24 mouse cellular contexts compared by ENCODE assay signal in genomic region chr9:75545514-75545913, GRCm38 (mm10). TPM values are rescaled to one million over a fixed set of nuclear protein-coding genes. Genes with fewer than 3 reads are reported as not detected.
DNase-seq lines count a peak whose midpoint lies in the region; ATAC-seq and TF ChIP-seq lines count a peak whose summit lies in the region.
"Had no signal": no experiment of that assay in that cellular context is flagged by ENCODE, and none has a peak within 500 bp of the region (broad histone marks: within the 10 kb centered on the region; RNA-seq: fewer than 3 reads in every experiment).

No protein-coding gene starts in this region.

- no peak overlapping the region for H3K4me2 ChIP-seq in liver, postnatal 0 days (ENCODE audit: low read depth, low read length)
- H3K4me2 ChIP-seq in liver, embryonic 13.5 days = no peak overlapping the region
- no peak overlapping the region for H3K4me2 ChIP-seq in stomach, postnatal 0 days (replicated peaks; ENCODE audit: low read depth)
- H3K4me2 ChIP-seq in hindbrain, embryonic 13.5 days = no peak overlapping the region
- H3K4me2 ChIP-seq: embryonic facial prominence, embryonic 15.5 days; midbrain, embryonic 13.5 days; neural tube, embryonic 13.5 days had no signal

- no peak for DNase-seq in gastrocnemius, adult 2 months
- no peak for DNase-seq in gastrocnemius, postnatal 4 days (ENCODE audit: low spot score in 2 of 2)
- DNase-seq in liver = peak; percentile 18
- DNase-seq in liver, postnatal 0 days = no peak
- no peak for DNase-seq in liver, embryonic 13.5 days
- peak; percentile 56 for DNase-seq in stomach, postnatal 0 days (ENCODE audit: low spot score)
- DNase-seq in left cerebral cortex, adult 9 months (ENCODE audit: low spot score in 2 of 2) = no peak
- DNase-seq: adrenal gland, postnatal 14 days; cerebellum, adult 11 months; cerebellum, postnatal 14 days; forebrain, postnatal 0 days; kidney, postnatal 36 days; left cerebral cortex, postnatal 4 days; lung, adult 18-20 months; right cerebral cortex, adult 18-20 months; thymus, postnatal 36 days had no signal

- TF ChIP-seq EP300 in liver, postnatal 0 days (IDR thresholded peaks at IDR 0.05; ENCODE audit: low read depth) = no peak
- no peak for TF ChIP-seq EP300 in stomach, postnatal 0 days (optimal IDR thresholded peaks at IDR 0.05)

- peaks cover 27% of the 10 kb centered on the region for H3K4me1 ChIP-seq in liver, postnatal 0 days (ENCODE audit: insufficient read depth)
- H3K4me1 ChIP-seq in liver, embryonic 13.5 days (replicated peaks) = peaks cover 58% of the 10 kb centered on the region
- H3K4me1 ChIP-seq in stomach, postnatal 0 days (replicated peaks; ENCODE audit: control insufficient read depth, insufficient read depth) = peaks cover 7% of the 10 kb centered on the region
- H3K4me1 ChIP-seq in hindbrain, embryonic 13.5 days (replicated peaks) = peaks cover 5% of the 10 kb centered on the region

- intact Hi-C loops in gastrocnemius, adult 2 months (cut with DNase I) = no loop called here

- no peak for TF ChIP-seq CTCF in gastrocnemius, adult 2 months (IDR thresholded peaks at IDR 0.05)
- no peak for TF ChIP-seq CTCF in liver, postnatal 0 days (IDR thresholded peaks at IDR 0.05; ENCODE audit: low read depth)
- TF ChIP-seq CTCF in stomach, postnatal 0 days (IDR thresholded peaks at IDR 0.05; ENCODE audit: low read depth) = no peak

- 77% methylated on average over 8 of the region's 8 CpGs for WGBS in liver, postnatal 0 days (ENCODE audit: insufficient replicate concordance)
- 44% methylated on average over 8 of the region's 8 CpGs for WGBS in liver, embryonic 13.5 days (ENCODE audit: insufficient replicate concordance)
- 73% methylated on average over 8 of the region's 8 CpGs for WGBS in stomach, postnatal 0 days
- 91% methylated on average over 8 of the region's 8 CpGs for WGBS in hindbrain, embryonic 13.5 days

- no peaks in the 10 kb centered on the region for H3K27me3 ChIP-seq in liver, postnatal 0 days (ENCODE audit: insufficient read depth, low read length)
- no peaks in the 10 kb centered on the region for H3K27me3 ChIP-seq in liver, embryonic 13.5 days
- no peaks in the 10 kb centered on the region for H3K27me3 ChIP-seq in stomach, postnatal 0 days (ENCODE audit: control insufficient read depth, insufficient read depth, low read length)
- H3K27me3 ChIP-seq in hindbrain, embryonic 13.5 days = no peaks in the 10 kb centered on the region
- H3K27me3 ChIP-seq: embryonic facial prominence, embryonic 15.5 days; midbrain, embryonic 13.5 days; neural tube, embryonic 13.5 days; Patski had no signal

- H3K4me3 ChIP-seq in gastrocnemius, adult 2 months = no peak overlapping the region
- no peak overlapping the region for H3K4me3 ChIP-seq in liver, postnatal 0 days (ENCODE audit: low read depth, low read length)
- H3K4me3 ChIP-seq in liver, embryonic 13.5 days (replicated peaks) = no peak overlapping the region
- no peak overlapping the region for H3K4me3 ChIP-seq in stomach, postnatal 0 days (ENCODE audit: low read depth, low read length)
- no peak overlapping the region for H3K4me3 ChIP-seq in hindbrain, embryonic 13.5 days
- H3K4me3 ChIP-seq: embryonic facial prominence, embryonic 15.5 days; hindbrain, embryonic 10.5 days; midbrain, embryonic 13.5 days; neural tube, embryonic 13.5 days had no signal

- ATAC-seq in liver, postnatal 0 days = no peak
- ATAC-seq in liver, embryonic 13.5 days (ENCODE audit: low read depth) = peak; percentile 74
- ATAC-seq in stomach, postnatal 0 days (ENCODE audit: low FRiP score, low TSS enrichment) = peak; percentile 73
- ATAC-seq in hindbrain, embryonic 13.5 days (ENCODE audit: low FRiP score) = no peak
- ATAC-seq: activated CD4-positive, CD25-positive, alpha-beta regulatory T cell, adult 4 months; CD4-positive, CD25-positive, alpha-beta regulatory T cell, adult 4 months; forebrain, postnatal 0 days; midbrain, embryonic 13.5 days; Patski had no signal

- 0 out of 2 replicates have a peak, but pooled peaks cover under 1% of the 10 kb centered on the region for H3K9me3 ChIP-seq in liver, postnatal 0 days (ENCODE audit: low read length)
- H3K9me3 ChIP-seq in liver, embryonic 13.5 days (replicated peaks) = no peaks in the 10 kb centered on the region
- H3K9me3 ChIP-seq in stomach, postnatal 0 days (ENCODE audit: control insufficient read depth, low read length) = no peaks in the 10 kb centered on the region
- no peaks in the 10 kb centered on the region for H3K9me3 ChIP-seq in hindbrain, embryonic 13.5 days
- H3K9me3 ChIP-seq: embryonic facial prominence, embryonic 15.5 days; neural tube, embryonic 13.5 days had no signal

- H3K27ac ChIP-seq in gastrocnemius, adult 2 months = peak overlapping the region; percentile 86
- no peak overlapping the region for H3K27ac ChIP-seq in liver, postnatal 0 days (ENCODE audit: low read depth)
- H3K27ac ChIP-seq in liver, embryonic 13.5 days = no peak overlapping the region; the same call in 1 of the 2 replicates
- H3K27ac ChIP-seq in stomach, postnatal 0 days (replicated peaks) = peak overlapping the region; percentile 45; the same call in 1 of the 2 replicates
- H3K27ac ChIP-seq in hindbrain, embryonic 13.5 days = no peak overlapping the region
- H3K27ac ChIP-seq: embryonic facial prominence, embryonic 15.5 days; hindbrain, embryonic 10.5 days; midbrain, embryonic 13.5 days; neural tube, embryonic 13.5 days had no signal

- no peaks in the 10 kb centered on the region for H3K36me3 ChIP-seq in liver, postnatal 0 days (replicated peaks; ENCODE audit: insufficient read depth, low read length)
- no peaks in the 10 kb centered on the region for H3K36me3 ChIP-seq in liver, embryonic 13.5 days
- H3K36me3 ChIP-seq in stomach, postnatal 0 days (ENCODE audit: control insufficient read depth, insufficient read depth, low read length) = no peaks in the 10 kb centered on the region
- no peaks in the 10 kb centered on the region for H3K36me3 ChIP-seq in hindbrain, embryonic 13.5 days
- H3K36me3 ChIP-seq: embryonic facial prominence, embryonic 15.5 days; hindbrain, embryonic 10.5 days; midbrain, embryonic 13.5 days; neural tube, embryonic 13.5 days had no signal

- H3K9ac ChIP-seq in liver, postnatal 0 days (replicated peaks) = no peak overlapping the region
- no peak overlapping the region for H3K9ac ChIP-seq in liver, embryonic 13.5 days
- no peak overlapping the region for H3K9ac ChIP-seq in stomach, postnatal 0 days (ENCODE audit: low read length)
- H3K9ac ChIP-seq in hindbrain, embryonic 13.5 days = no peak overlapping the region
- H3K9ac ChIP-seq: embryonic facial prominence, embryonic 15.5 days; forebrain, postnatal 0 days; midbrain, embryonic 13.5 days; neural tube, embryonic 13.5 days had no signal

RNA-seq across cellular contexts. Expression of gene Tmod3, which starts 13.9 kb away (rescaled TPM):
- total RNA-seq in gastrocnemius, adult 2 months (2021) = 10 to 100 TPM; 15.0 to 23.0 TPM
- total RNA-seq in gastrocnemius, postnatal 4 days (2021) = 10 to 100 TPM; 52.4 to 59.7 TPM
- polyA plus RNA-seq in liver, postnatal 0 days (2015; fragmentation: Nextera tagmentation; extraction: Ambion mirVana) = 24.9 and 30.6 TPM in 2 replicates
- 28.9 and 38.5 TPM in 2 replicates for polyA plus RNA-seq in liver, embryonic 13.5 days (2015; fragmentation: Nextera tagmentation; extraction: Ambion mirVana)
- 109 and 111 TPM in 2 replicates for polyA plus RNA-seq in stomach, postnatal 0 days (2015; fragmentation: Nextera tagmentation; extraction: Ambion mirVana)
- 82.3 and 85.3 TPM in 2 replicates for polyA plus RNA-seq in hindbrain, embryonic 13.5 days (2015; fragmentation: Nextera tagmentation; extraction: Ambion mirVana)

Comparison
In these comparisons a context has a peak if more than half of its experiments do, and no peak if none do; other contexts are left out.
1. DNase-seq: peak in liver (single experiment) and stomach, postnatal 0 days (single experiment); none in gastrocnemius, adult 2 months (single experiment), gastrocnemius, postnatal 4 days (0 of 2), liver, postnatal 0 days (single experiment), liver, embryonic 13.5 days (single experiment) and left cerebral cortex, adult 9 months (0 of 2).
2. ATAC-seq: peak in liver, embryonic 13.5 days (single experiment) and stomach, postnatal 0 days (single experiment); none in liver, postnatal 0 days (single experiment) and hindbrain, embryonic 13.5 days (single experiment).
3. H3K27ac ChIP-seq: peak in gastrocnemius, adult 2 months (single experiment) and stomach, postnatal 0 days (single experiment); none in liver, postnatal 0 days (single experiment), liver, embryonic 13.5 days (single experiment) and hindbrain, embryonic 13.5 days (single experiment).